Mouse (Mus musculus): ENCODE results near the gene Smg7.
A peak's percentile ranks its signal among the peaks of the same experiment; 100 is the strongest.

The Smg7 gene

DNA sequence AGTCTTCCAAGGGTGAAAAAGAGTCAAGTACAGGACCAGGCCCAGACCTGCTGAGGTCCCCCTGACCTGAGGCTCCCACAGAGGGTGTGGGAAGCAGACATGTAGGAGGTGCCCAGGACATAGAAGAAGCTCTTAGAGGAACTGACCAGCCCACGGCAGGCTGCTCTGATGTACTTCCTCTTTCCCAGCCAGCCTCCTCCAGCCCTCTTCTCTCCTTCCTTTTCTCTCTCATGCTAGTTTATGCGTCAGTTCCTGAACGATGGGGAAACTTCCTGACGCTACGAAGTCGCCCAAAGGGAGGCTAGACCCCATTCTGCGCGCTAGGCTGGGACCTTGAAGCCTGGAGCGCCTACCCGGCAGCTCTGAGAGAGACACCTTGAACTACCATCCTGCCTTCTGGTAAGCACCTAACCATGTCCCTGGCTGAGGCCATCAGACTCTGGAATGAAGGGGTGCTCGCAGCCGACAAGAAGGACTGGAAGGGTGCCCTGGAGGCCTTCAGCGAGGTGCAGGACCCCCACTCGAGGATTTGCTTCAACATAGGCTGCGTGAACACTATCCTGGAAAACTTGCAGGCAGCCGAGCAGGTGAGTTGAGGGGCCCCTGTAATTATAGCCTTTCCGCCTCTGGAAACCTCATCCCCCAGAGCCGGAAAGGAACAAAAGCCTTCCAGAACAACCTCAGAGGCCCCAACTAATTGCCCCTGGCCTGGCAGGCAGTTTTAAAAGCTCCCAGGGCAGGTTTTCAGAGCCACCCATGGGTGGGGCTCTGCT, 94.6 kb downstream of the Smg7 start:
- DNase-seq (ENCODE audit: low spot score): no peak

DNA sequence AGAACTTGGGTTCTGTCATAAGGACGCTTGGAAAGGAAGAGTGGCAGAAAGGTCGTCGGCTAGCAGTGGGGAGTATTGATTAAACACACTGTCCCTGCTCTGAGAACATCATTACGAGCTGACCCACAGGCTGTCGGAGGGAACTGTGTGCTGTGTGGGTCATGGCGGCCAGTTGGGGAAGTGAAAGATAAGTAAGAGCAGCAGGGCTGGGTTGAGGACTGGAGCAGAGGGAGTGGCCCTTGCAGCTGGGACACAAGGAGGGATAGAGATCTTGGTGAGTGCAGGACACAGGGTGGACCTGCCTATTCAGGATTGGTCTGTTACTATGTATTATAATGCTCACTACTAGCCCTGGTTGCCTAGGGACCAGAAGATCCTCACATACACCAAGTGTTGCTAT, 97.5 kb downstream of the Smg7 start:
- DNase-seq (ENCODE audit: low spot score): no peak

DNA sequence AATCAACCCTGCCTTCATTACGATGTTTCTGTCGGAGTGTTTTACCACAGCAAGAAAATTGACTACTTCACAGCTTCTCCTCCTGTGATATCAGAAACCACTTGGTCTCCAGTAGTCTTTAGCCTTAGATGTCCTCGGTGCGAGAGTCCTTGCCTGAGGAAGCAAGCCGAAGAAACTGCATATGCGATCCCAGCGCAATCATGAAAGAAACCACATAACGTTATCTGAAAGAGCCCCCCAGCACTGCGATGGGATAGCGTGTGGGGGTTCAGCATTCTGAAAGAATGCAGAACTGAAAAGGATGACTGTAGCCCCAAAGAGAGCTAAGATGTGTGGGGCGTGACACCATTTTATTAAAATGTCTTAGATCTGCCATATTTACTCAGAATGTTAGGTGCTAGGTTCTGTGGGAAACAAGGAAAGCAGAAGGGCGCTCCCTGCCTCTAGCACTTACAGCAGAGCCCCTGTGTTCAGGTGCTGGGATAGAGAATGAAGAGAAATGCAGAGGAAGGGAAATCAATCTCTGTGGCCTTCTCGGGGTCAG, 101.7 kb downstream of the Smg7 start:
- DNase-seq (ENCODE audit: low spot score): no peak

DNA sequence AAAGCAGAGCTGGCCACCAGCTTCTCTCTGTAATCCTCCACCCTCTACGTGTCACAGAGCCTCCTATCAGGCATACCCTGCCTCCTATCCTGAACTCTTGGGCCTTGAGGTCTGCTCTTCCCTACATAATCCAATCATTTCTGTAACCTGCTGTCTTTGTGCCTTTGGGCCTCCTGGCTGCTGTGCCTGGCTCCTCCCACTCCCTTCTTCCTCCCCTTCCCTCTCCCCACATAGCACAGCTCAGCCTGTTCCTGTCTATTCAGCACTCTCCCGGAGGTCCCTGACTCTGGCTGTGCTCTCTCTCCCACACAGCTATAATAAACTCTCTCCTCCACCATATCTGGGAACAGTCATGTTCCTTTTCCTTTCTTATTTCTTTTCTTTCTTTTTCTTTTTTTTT, 102.5 kb downstream of the Smg7 start, which contains the start of gene Ncf2:
Ncf2 (plus strand) TSS at position 298 of the 400 bp plus-strand sequence.
- DNase-seq (ENCODE audit: low spot score): no peak

DNA sequence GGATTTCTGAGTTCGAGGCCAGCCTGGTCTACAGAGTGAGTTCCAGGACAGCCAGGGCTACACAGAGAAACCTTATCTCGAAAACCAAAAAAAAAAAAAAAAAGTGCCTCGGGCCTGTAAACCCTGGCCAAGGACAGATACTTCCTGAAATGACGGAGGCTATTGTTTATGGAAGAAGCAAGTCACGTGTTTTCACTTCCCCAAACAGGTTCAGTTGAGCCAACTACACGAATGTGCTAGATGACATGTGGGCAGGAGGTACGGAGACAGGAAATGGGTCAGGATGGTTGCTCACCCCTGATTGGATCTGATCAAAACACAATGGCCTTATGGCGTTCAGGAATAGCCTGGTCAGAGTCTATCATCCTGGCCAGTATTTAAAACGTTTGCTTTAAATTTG, 104.3 kb downstream of the Smg7 start:
- no peak for DNase-seq (ENCODE audit: low spot score)

DNA sequence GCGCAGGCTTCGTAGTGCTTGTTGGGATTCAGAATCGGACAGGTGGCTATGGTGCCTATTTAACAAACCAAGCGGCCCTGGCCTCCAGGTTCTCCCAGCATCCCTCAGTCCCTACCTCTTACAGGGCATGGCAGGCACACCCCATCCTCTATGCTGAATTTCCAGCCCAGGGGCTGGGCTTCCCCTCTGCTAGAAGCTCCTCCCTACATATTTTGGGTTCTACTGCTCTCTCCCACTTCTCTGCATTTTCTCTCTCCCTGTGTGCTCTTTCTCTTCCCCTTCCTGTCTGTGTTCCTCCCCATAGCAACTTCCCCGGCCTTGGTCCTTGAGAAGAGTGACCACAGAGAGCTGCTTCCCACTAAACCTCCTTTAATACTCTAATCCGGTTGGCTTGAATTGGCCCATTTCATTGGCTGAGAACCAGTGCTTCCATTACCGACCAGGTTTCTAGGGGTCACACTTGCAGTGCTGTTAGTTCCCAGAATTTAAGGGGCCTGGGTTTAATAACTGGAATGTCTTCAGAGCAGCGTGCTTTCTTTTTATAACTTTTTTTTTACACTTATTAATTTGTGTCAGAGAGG, 105.7 kb downstream of the Smg7 start:
- DNase-seq (ENCODE audit: low spot score): no peak

DNA sequence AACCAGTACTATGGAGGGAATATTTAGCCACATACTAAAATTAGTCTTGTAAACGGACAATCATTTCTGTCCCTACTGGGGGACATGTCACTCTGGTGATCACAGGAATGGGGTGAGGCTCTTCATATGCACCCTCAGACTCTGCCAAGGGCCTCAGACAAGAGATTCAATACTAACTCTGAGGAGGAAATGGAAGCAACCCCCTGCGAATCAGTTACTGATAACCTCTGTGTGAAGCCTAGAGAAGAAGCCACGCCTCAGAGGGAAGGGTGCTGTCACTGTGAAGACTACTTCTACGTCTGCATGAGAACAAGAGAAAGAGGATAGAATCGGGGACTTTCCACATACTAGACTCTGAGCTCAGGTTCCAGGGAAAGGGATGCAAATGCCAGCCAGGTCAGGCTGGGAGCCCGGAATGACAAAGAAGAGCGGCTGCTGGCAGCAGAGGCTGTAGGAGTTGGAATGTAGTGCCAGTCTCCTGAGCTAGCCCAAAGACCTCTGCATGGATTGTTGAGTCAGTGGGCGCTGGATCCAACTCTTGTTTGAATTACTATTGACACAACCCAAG, 106.7 kb downstream of the Smg7 start:
- no peak for DNase-seq (ENCODE audit: low spot score)

DNA sequence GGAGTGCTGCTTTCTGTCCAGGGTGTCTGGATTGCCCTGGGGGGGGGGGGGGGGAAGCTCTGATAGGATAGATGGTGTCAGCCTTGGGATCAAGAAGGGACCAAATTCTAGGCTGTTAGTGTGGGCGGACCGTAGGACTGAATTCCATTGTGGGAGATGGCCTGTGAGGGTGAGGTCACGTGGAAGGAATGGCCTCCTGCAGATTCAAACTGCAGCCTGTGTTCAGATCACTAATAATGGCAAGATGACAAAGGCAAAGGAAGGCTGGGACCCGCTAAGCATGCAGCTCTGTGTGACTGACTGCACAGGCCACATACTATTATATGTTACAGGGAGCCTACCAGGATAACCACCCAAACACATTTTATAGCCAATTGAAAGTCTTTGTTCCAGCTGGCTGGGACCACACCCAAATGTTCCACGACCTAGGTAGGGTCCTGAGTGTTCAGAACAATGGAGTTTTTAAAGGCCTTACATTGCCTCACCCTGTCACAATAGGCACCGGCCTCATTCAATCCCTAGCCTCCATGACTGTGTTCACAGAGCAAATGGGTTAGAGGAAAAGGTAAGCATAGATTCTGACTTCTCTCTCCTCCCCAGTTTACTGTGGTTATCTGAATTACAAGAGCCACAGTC, 108.8 kb downstream of the Smg7 start:
- DNase-seq (ENCODE audit: low spot score): no peak

DNA sequence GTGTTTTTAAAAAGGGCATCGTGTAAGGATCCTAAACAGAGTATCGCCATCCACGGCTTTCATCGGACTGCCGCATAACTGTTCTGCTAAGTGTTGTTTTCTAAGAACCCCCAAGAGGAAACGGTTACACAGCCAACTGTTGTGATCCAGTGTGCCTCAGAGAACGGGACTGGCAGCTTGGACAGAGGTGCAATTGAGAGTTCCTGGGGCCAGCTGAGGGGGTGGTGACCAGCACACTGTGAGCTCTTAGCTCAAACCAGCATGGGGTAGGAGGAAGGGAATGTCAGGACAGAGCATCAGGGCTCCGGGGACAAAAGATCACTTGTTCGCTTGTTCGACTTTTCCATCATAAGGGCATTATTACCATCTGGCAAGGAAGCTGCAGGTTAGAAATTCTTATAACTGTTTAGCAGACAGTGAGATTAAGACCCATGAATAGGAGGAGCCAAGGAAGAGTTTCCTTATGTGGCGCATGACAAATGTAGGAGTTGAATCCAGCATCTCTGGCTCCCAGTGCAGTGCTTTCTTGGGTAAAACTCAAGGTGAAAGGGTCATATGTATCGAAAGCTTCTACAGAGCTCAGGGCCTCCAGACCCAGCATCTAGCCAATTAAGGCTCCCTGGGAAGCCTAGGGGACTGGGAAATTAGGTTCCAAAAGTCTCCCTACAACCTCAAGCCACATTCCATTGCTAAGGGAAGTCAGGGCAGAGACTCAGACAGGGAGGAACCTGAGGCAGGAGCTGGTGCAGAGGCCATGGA, 109.5 kb downstream of the Smg7 start:
- DNase-seq (ENCODE audit: low spot score): no peak

DNA sequence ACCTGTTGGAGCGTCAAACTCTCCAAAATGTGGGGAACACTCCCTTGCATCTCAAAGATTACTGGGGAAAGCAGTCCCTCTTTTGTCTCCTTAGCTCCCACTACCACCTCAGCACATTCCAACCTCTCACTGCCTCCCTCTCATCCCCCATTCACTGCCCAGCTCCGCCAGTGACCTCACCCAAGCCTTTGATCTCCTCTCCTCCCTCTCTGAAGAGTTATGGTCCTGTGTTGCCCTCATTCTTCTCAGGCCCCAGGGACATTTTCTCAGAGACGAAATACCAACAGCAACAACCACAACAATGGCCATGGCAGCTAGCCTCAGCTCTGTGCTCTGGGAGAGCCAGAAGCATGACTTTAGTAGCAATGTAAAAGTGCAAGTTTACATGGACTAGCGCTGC, 111.2 kb downstream of the Smg7 start:
- DNase-seq (ENCODE audit: low spot score): no peak

DNA sequence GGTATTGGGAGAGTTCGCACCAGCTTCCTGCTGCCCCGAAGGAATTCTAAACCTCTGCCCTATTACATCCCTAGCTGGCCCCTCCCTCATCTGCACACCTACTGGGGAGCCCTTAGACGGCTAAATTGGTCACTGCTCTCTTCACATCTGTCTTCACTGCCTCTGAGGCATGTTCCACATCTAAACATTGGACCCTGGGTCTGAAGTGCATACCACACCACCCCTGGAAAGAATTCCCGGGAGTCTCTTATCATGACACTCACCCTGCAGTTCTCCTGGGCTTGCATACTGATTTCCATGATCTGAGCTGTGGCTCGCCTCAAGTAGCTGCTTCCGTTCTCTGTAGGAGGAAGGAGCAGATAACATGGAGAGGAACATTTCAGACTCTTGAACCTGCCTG, 111.6 kb downstream of the Smg7 start:
- DNase-seq (ENCODE audit: low spot score): no peak

DNA sequence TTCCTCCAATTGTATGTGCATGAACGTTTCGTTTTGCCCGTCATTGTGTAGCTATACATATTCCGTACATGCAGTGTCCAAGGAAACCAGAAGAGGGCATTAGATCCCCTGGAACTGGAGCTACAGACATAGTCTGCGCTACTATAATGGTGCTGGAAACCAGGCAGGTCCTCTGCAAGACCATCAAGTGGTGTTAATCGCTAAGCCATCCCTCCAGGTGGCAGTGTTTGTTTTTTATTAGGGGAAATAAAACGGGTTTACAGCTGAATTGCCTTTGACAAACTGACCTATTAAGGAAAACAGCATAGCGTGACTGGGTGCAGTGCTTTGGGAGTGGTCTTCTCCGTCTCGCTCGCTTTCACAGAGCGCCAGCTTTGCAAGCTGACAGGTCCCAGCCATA, 112.2 kb downstream of the Smg7 start:
- DNase-seq (ENCODE audit: low spot score): peak; percentile 47

DNA sequence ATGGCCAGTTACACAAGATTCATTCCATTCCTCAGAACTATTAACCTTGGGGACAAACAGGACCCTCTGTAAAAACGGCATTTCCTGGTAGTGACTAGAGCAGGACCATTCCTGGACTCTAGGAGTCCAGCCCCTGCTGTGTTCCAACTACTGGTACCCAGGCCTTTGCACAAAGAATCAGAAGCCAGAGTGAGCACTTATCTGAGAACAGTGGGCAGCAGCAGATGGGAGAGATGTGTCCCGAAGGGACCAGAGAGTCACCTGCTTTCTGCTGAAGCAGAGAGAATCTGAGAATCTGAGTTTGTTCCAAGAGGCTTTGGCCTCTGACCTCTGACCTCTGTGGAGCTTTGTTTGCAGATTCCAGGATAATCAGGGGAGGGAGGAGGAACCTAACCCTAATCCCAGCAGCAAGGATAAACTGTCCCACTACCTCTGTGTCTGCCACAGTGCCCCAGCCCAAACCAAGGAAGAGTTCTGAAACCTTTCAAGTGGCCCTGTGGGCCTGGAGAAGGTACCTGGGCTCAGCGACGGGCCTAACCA, 114.3 kb downstream of the Smg7 start:
- no peak for DNase-seq (ENCODE audit: low spot score)
